Mouse (Mus musculus): ENCODE measurements around the gene Clcn2.

Clcn2 gene

GRCm38 (mm10) chr16:20722736-20723135, 5.2 kb upstream of the Clcn2 start:
- DNase-seq (ENCODE audit: low spot score in 2 of 2) = no peak

DNA sequence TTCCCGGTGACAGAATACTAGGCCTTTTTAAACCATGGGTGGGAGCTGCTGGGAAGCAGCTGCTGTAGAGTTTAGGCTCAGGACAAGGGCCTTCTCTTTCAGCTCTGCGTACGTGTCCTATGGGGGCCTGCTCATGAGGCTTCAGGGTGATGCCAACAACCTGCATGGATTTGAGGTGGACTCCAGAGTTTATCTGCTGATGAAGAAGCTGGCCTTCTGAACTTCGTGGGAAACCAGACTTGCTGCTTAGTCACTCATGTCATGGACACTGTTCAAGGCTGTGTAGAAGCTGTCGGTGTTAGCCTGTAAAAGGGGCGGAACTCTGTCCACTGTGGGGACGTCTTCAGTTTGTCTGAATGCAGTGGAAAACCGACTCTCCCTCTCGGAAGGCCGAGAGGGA, 4.3 kb upstream of the Clcn2 start:
- no peak for DNase-seq (ENCODE audit: low spot score in 2 of 2)

GRCm38 (mm10) chr16:20717978-20718670, 578 bp upstream of the Clcn2 start:
- DNase-seq (ENCODE audit: low spot score in 2 of 2) = no peak

DNA sequence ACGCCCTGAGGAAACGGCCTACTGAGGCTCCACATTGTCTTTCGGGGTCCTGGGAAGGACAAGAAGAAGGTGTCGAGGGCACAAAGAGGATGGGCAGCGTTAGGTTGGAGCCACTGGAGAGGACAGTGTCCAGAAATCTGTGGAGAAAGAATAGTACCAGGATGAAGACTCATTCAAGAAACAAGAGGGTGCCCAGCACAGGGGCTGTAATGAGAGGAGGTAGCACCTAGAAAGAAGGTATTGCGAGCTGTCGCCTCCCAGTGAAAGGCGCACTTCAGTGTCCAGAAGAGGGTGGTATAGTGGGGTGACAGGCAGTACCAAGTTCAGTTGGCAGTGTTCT, 735 bp downstream of the Clcn2 start:
- DNase-seq (ENCODE audit: low spot score in 2 of 2) = no peak

DNA sequence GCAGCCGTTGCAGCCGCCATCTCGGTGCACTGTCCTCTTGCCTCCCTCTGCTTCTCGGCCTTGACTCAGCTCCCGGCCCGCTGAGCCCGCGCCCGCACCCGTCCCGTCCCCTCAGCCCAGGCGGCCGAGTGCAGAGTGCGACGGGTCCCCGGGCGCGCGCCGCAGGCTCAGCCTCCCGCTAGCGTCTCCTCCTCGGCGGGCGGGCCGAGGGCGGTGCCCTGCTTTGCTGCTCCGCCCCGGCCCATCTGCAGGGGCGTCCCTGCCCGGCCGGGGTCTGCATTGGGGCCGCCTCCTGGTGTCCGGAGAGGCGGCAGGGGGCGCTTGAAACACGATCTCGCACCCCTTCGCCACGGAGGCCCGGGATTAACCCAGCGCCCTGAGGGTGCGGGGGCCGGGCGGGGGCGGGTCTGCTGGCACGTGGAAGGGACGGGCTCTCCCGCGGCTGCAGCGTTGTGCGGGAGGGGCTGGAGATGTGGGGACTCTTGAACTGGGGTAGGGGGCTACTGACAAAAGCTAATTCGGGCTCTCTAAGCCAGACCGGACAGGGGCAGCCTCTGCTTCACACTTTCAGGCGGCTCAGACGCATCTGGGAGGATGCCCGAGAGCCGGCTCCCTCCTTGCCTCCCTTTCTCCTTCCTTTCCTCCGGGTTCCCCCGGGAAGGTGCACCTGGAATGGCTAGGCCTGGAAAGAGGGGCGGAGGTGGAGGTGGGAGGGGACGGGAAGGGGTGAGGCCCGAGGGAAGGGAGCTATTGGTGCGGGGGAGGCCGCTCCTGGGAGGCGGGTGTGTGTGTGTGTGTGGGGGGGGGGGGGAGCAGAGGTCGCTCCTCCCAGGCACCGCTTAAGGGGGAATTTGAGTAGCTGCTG, 1.3 kb downstream of the Clcn2 start:
- DNase-seq (ENCODE audit: low spot score in 2 of 2) = peak; percentile 80 to 82

DNA sequence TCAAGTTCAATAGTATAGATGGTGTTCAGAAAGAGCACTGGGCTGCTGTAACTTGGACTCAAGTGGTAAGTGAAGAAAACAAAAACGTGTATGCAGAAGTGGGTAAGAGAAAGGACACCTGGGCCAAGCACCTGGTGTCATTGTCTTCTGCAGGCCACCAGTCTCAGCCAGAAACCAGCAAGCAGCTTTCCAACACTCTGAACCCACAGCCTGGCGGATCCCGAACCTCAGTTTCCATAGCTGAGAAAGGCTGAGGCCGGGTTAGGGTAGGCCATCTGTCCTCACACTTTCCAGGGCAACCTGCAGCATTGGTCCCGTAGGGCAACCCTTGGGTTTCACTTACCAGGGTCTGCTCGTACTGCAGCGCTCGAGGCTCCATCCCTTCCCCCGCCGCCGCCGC, 2.0 kb downstream of the Clcn2 start:
- DNase-seq (ENCODE audit: low spot score in 2 of 2) = no peak

DNA sequence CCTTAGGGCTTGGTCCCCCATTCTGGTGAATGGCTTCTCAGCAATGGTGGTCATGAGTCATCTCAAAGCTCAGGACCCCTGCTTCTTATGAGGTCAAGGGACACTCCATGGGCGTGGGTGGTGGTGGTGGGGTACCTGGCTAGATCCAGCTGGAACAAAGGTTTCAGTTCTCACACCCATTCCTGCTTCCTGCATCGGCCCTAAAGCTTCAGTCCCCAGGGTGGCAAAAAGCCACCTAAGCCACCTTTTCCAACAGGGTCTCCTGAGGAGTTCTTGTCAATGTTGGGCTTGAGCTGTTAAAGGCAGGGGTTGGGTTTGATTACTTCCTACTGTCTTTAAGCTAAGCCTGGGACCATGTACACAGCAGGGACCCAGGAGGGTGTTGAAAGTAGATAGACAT, 2.4 kb downstream of the Clcn2 start:
- no peak for DNase-seq (ENCODE audit: low spot score in 2 of 2)

DNA sequence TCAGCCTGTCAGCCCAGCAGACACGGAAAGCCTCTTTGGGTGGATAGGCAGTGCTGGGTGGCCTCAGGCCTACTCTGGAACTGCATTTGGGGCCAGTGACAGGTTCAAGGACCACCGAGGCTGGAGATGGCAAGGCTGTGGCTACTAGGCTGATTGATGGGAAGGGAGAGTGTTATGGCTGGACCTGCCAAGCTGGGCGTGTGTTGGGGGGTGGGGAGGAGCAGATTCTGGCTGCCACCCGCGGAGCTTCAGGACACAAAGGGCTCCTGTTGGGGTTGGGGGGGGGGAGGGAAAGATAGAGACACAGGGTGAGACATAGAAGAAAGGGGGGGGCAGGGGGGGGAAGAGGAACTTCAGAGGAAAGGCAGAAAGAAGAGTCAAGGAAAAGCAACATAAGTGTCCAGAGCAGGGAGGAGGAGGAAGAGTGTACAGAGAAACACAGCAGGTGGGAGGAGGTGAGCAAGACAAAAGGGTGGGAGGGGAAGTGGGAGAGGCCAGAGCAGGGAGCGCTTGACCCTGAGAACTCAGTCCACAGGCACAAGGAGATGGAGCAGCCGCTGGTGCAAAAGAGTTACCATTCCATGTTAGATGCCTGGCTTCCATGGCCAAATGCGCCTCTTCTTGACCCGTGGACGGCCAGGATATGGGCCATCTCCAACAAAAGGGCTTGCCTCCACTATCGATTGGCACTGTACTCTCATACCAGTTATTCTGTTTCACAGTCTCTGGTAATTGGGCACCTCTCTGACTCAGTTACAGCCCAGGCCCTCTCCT, 3.1 kb downstream of the Clcn2 start:
- DNase-seq (ENCODE audit: low spot score in 2 of 2) = no peak

DNA sequence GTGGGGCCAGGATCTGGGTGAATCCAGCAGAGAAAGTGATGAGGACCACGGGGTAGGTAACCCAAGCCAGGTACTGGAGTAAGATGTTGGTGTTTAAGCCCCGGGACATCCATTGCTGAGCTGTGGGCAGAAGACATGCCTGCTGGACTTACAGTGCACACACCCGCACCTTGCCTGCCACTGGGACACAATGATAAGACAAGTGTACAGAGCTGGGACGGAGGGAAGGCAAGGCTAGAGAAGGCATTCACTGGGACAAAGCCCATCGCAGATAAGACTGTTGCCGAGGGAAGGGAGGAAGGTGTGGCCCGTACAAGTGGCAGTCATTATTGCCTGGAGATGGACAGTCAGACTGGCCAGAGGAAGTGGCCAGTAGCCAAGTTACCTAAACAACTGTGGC, 4.7 kb downstream of the Clcn2 start:
- DNase-seq (ENCODE audit: low spot score in 2 of 2) = no peak

GRCm38 (mm10) chr16:20712190-20712589, 5.4 kb downstream of the Clcn2 start:
- no peak for DNase-seq (ENCODE audit: low spot score in 2 of 2)

GRCm38 (mm10) chr16:20710810-20711209, 6.7 kb downstream of the Clcn2 start:
- DNase-seq (ENCODE audit: low spot score in 2 of 2) = no peak

GRCm38 (mm10) chr16:20710370-20710769, 7.2 kb downstream of the Clcn2 start:
- no peak for DNase-seq (ENCODE audit: low spot score in 2 of 2)

DNA sequence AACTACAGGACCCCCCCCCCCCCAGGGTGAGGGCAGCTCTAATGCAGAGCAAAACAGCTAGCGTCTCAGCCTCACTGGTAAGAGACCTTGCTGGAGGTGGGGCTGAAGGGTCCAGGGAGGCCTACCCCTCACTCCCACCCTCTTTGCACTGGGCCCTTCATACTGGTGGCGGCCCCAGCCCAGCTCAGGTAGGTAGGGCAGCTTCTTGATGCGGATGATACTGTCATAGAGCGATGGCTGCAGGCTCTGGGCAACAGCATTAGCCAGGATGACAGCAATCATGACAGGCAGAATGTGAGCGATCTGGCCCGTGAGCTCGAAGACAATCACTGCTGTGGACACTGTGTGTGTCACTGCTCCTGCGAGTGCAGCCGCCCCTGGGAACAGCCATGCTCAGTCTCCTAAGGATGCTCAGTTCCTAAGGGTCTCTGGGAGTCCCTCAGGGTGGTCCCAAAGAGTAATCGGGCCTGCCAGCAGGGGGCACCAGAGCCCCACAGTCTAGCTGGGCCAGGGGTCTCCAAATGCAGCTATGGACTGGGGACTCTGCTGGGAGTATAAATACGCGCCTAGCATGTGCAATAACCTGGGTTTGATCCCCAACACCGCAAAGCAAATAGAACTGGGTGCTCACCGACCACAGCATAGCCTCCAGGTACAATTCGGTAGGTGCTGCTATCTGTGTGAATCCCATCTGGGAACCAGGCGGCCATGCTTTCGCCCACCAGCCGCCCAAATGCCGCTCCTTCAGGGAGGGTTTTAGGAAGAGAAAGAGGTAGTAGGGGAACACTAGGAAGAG, 8.4 kb downstream of the Clcn2 start:
- DNase-seq (ENCODE audit: low spot score in 2 of 2) = no peak

DNA sequence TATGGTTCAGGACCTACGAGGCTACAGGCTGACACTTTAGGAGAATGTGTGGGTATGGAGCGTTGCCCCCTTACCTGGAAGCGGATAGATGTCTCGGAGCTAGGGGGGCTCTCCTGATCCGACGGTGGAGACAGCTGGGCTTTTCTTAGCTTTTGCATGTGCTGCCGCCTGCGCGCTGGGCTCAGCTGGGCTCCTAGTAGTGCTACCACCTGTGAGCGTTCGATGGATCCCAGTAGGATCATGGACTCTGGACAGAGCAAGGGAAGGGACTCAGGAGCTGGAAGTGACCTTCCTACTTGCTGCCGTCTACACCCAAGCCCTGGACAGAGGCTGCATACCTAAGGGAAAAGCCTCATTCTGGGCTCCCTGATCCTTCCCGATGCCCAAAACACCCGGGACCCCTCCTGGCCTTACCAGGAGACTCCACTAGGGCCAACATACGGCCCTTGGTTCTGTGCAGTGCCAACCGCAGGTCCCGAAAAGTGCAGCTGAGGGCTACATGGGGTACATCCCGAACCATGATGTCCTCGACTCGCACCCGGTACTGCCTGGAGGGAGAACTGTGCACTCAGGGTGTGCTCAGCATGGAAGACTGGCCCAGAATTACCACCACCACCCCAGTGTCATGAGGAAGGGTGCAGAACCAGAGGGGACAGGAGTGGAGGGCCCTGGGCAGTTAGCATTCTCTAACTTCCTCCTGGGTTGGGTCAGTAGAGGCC, 9.2 kb downstream of the Clcn2 start:
- DNase-seq (ENCODE audit: low spot score in 2 of 2) = no peak

DNA sequence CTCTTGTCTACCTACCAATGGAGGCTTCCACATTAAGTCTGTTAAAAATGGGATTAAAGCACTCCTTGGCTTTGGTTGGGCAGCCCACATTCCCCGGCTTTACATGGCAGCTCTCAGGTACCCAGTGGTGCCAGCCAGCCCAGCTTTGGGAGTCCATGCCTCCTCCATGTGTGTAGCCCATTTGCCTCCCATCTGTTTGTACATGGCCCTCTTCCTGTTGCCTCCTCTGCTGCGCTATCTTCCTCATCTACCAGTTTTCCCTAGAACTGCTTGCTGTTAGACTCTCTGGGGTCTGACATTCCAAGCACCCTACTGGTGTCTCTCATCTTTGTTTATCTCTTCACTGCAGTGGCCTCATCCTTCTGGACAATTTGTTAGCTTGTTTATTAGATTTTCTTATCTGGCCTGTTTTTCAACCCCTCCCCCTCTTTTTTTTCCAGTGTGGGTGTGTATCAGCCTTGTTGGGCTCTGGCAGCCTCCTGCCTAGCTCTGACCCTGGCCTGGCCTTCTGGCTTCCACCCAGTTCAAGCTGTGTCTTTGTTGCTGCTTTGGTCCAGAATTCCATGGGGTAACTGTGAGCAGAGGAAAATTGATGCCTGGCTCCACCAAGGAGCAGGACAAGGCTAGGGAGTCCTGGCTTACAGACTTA, 11.0 kb downstream of the Clcn2 start:
- no peak for DNase-seq (ENCODE audit: low spot score in 2 of 2)

DNA sequence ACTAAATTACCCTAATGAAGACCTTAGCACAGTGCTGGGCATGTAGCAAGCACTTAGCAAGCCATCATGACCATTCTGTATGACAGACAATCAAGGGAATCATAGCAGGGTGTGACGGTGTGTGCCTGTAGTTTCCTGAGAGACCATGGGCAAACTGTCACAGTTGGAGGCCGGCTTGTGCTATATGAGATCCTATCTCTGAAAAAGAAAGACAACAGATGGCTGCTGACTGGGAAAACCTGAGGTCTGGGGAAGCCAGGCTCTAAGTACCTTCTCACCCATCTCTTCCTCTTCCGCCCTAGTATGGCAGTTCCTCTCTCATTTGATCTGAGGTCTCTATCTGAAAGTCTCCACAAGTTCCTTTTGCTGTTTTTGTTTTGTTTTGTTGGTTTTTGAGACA, 11.8 kb downstream of the Clcn2 start:
- no peak for DNase-seq (ENCODE audit: low spot score in 2 of 2)

DNA sequence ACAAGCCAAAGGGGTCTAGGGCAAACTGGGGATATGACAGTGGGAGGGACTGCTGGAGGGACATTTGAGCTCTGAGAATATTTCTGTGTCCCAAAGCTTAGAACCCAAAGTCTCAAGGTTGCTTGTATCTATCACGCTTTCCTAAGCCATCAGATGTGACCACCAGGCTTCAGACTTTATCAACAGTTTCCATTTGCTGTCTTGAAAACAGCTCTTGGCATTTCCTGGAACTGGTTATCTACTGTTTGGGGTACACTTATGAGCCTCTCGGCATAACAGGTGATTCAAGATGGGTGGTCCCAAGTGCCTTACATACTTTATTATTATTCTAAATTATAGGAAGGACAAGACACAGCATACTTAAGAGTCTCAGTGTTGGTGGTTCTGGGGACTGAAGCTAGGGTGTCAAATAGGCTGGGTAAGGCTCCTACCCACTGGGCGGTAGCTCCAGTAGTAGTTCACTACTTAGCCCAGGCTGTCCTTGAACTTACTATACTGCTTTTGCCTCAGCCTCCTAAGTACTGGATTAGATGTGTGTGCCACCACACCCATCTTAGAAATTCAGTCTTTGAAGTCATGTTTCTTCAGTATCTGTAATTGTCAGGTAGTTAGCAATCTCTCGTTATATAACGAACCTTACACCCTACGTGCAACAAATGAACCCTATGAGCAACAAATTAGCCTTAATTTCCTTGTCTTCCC, 13.7 kb downstream of the Clcn2 start:
- no peak for DNase-seq (ENCODE audit: low spot score in 2 of 2)

GRCm38 (mm10) chr16:20703071-20703470, 14.5 kb downstream of the Clcn2 start:
- no peak for DNase-seq (ENCODE audit: low spot score in 2 of 2)

DNA sequence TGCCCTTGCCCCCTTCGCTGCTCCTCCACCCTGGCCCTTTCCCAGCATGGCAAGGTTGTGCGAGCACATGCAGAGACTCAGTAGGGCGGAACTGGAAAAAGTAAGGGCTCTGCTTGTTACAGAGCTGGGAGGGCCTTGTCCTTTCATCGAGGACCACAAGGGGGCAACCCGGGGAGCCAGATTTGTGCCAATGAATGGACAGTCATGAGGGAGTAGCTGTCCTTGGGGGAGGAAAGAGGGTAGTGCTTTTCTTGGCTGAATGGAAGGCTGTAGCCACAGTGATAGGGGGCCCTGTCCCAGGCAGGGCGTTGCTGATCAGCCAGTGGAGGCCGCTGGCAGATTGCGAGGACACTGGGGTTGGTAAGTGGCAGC, 15.0 kb downstream of the Clcn2 start:
- DNase-seq (ENCODE audit: low spot score in 2 of 2) = peak in 1 of 2 experiments; percentile 52

Measured in heart, adult 9 months (tissue).